Mouse (Mus musculus) CH12.LX (cell line): ENCODE measurements around the gene Mfap3l. TPM values are rescaled to one million over a fixed set of nuclear protein-coding genes. Genes with fewer than 3 reads are reported as not detected.

ENCODE experiments used
- DNase-seq: peaks from one replicate; pipeline ENCODE4 v3.0.0-alpha.2; 2013; ENCODE audit errors: extremely low read depth
- H3K27ac ChIP-seq: 2 replicates; pipeline ENCODE4 v1.5.1; 2012; ENCODE audit warnings: low read depth, mild to moderate bottlenecking, control low read depth, moderate library complexity; ENCODE audit not compliant: insufficient read depth
- H3K27me3 ChIP-seq: replicated peaks from 2 replicates; pipeline ENCODE3; 2012; ENCODE audit warnings: inconsistent platforms
- H3K36me3 ChIP-seq, 2 experiments: replicated peaks in 1 of 2; 2 replicates each; pipeline versions ENCODE3 to v1.6.1; 2012; ENCODE audit warnings: inconsistent platforms in 1 of 2, low read length in 1 of 2, mild to moderate bottlenecking in 1 of 2, mixed read lengths in 1 of 2, moderate library complexity in 1 of 2; ENCODE audit not compliant: control insufficient read depth in 1 of 2, insufficient read depth in 1 of 2
- H3K4me1 ChIP-seq, 2 experiments: 2 replicates each; pipeline ENCODE4 v1.6.1; 2012; ENCODE audit warnings: inconsistent platforms in 1 of 2, moderate library complexity in 1 of 2; ENCODE audit not compliant: insufficient read depth in 2 of 2, control insufficient read depth in 1 of 2
- H3K4me2 ChIP-seq: 2 replicates; pipeline ENCODE4 v1.6.1; 2012; ENCODE audit warnings: low read depth, mild to moderate bottlenecking, control low read depth; ENCODE audit not compliant: poor library complexity, insufficient read depth, severe bottlenecking
- H3K4me3 ChIP-seq, 3 experiments: fragments of 150-350 bp in 1 of 3; sonication (generic) in 1 of 3; replicated peaks in 1 of 3; 2 replicates each; pipeline versions ENCODE3 to v1.5.1; 2011 to 2012; ENCODE audit warnings: low read depth in 2 of 3, low read length in 2 of 3, mild to moderate bottlenecking in 2 of 3, moderate library complexity in 2 of 3, control low read depth in 1 of 3, improper control_type of control experiment in 1 of 3, inconsistent platforms in 1 of 3, mixed read lengths in 1 of 3; ENCODE audit not compliant: poor library complexity in 1 of 3
- H3K79me2 ChIP-seq: replicated peaks from 2 replicates; pipeline ENCODE4 v1.6.1; 2012; ENCODE audit warnings: mild to moderate bottlenecking, moderate library complexity; ENCODE audit not compliant: control insufficient read depth, poor library complexity, insufficient read depth, severe bottlenecking; ENCODE audit errors: extremely low read depth
- H3K9ac ChIP-seq: 2 replicates; pipeline ENCODE4 v1.6.1; 2012; ENCODE audit warnings: low read depth, mild to moderate bottlenecking, control low read depth, moderate library complexity; ENCODE audit not compliant: insufficient read depth
- H3K9me3 ChIP-seq: replicated peaks from 2 replicates; pipeline ENCODE3; 2012; ENCODE audit warnings: low read length, inconsistent platforms, mixed read lengths
- BHLHE40 ChIP-seq: IDR thresholded peaks from 2 replicates; pipeline ENCODE4 v1.6.1; 2011; ENCODE audit warnings: mild to moderate bottlenecking, low read depth, low read length, improper control_type of control experiment
- CTCF ChIP-seq, 2 experiments: IDR thresholded peaks in 1 of 2; conservative IDR thresholded peaks in 1 of 2; 2 replicates each; pipeline ENCODE4 v1.5.1; 2011 to 2012; ENCODE audit warnings: low read depth in 2 of 2, low read length in 2 of 2, improper control_type of control experiment in 1 of 2, inconsistent platforms in 1 of 2, mild to moderate bottlenecking in 1 of 2, moderate library complexity in 1 of 2
- ELF1 ChIP-seq: IDR thresholded peaks from 2 replicates; pipeline ENCODE4 v1.6.1; 2014; ENCODE audit warnings: low read depth, mild to moderate bottlenecking, inconsistent platforms, low read length, improper control_type of control experiment
- EP300 ChIP-seq: IDR thresholded peaks from 2 replicates; pipeline ENCODE4 v1.6.1; 2011; ENCODE audit warnings: low read length, improper control_type of control experiment
- ETS1 ChIP-seq: conservative IDR thresholded peaks from 2 replicates; pipeline ENCODE4 v1.6.1; 2012; ENCODE audit warnings: low read depth, mild to moderate bottlenecking, inconsistent platforms, low read length, improper control_type of control experiment, moderate library complexity
- HCFC1 ChIP-seq: IDR thresholded peaks from 2 replicates; pipeline ENCODE4 v1.6.1; 2012; ENCODE audit warnings: low read depth, mild to moderate bottlenecking, inconsistent platforms, low read length, improper control_type of control experiment
- IRF4 ChIP-seq: IDR thresholded peaks from 2 replicates; pipeline ENCODE4 v1.6.1; 2014; ENCODE audit warnings: low read depth, mild to moderate bottlenecking, inconsistent platforms, low read length, improper control_type of control experiment
- JUND ChIP-seq: conservative IDR thresholded peaks from 2 replicates; pipeline ENCODE4 v1.6.1; 2011; ENCODE audit warnings: low read depth, low read length, improper control_type of control experiment
- MAZ ChIP-seq: IDR thresholded peaks from 2 replicates; pipeline ENCODE4 v1.6.1; 2012; ENCODE audit warnings: low read depth, mild to moderate bottlenecking, inconsistent platforms, low read length, improper control_type of control experiment, moderate library complexity
- MYC ChIP-seq: IDR thresholded peaks from 2 replicates; pipeline ENCODE4 v1.6.1; 2011; ENCODE audit warnings: low read depth, mild to moderate bottlenecking, improper control_type of control experiment, low read length
- NELFE ChIP-seq: IDR thresholded peaks from 2 replicates; pipeline ENCODE4 v1.6.1; 2011; ENCODE audit warnings: low read depth, low read length, improper control_type of control experiment
- NRF1 ChIP-seq: IDR thresholded peaks from 2 replicates; pipeline ENCODE4 v1.6.1; 2014; ENCODE audit warnings: low read depth, mild to moderate bottlenecking, inconsistent platforms, low read length, improper control_type of control experiment, moderate library complexity
- RAD21 ChIP-seq: IDR thresholded peaks from 2 replicates; pipeline ENCODE4 v1.6.1; 2011; ENCODE audit warnings: low read depth, mild to moderate bottlenecking, low read length, improper control_type of control experiment, moderate library complexity
- RCOR1 ChIP-seq: conservative IDR thresholded peaks from 2 replicates; pipeline ENCODE4 v1.6.1; 2012; ENCODE audit warnings: low read depth, mild to moderate bottlenecking, inconsistent platforms, low read length, improper control_type of control experiment
- TBP ChIP-seq: conservative IDR thresholded peaks from 2 replicates; pipeline ENCODE4 v1.6.1; 2011; ENCODE audit warnings: low read depth, low read length, improper control_type of control experiment
- TCF12 ChIP-seq: IDR thresholded peaks from 2 replicates; pipeline ENCODE4 v1.6.1; 2014; ENCODE audit warnings: low read depth, mild to moderate bottlenecking, inconsistent platforms, low read length, improper control_type of control experiment
- USF1 ChIP-seq: IDR thresholded peaks from 2 replicates; pipeline ENCODE4 v1.6.1; 2014; ENCODE audit warnings: low read depth, mild to moderate bottlenecking, inconsistent platforms, low read length, improper control_type of control experiment
- USF2 ChIP-seq: conservative IDR thresholded peaks from 2 replicates; pipeline ENCODE4 v1.6.1; 2011; ENCODE audit warnings: low read depth, low read length, improper control_type of control experiment
- ZKSCAN1 ChIP-seq: IDR thresholded peaks from 2 replicates; pipeline ENCODE4 v1.6.1; 2012; ENCODE audit warnings: low read depth, inconsistent platforms, low read length, improper control_type of control experiment, borderline replicate concordance
- ZNF384 ChIP-seq: IDR thresholded peaks from 2 replicates; pipeline ENCODE4 v1.6.1; 2012; ENCODE audit warnings: low read depth, low read length, improper control_type of control experiment, inconsistent platforms
- dilution Hi-C: fragments of 300-500 bp; cut with MboI; formaldehyde crosslinking; loops from 2 replicates; pipeline ENCODE4 v1.14.3; 2020; ENCODE audit warnings: low sequenced_read_pairs; ENCODE audit not compliant: extremely low pct_unique_long_range_greater_than_20kb, extremely low pct_ligation_motif_present
- in situ Hi-C: fragments of 300-500 bp; cut with MboI; formaldehyde crosslinking; loops from 3 replicates; pipeline ENCODE4 v1.14.3; 2019; ENCODE audit warnings: low sequenced_read_pairs, low pct_ligation_motif_present, low pct_unique_long_range_greater_than_20kb, mixed read lengths
- polyA plus RNA-seq: library from polyadenylated mRNA; unstranded; fragments of >175 nt; gene quantifications from 2 replicates; pipeline ENCODE4 v1.2.1, GENCODE M21; 2012; ENCODE audit warnings: low read depth; ENCODE audit not compliant: insufficient read length
- total RNA-seq, 2 experiments: library from RNA; depleted of rRNA; stranded (reverse); fragments of 300-350 nt in 1 of 2; fragments of >200 nt in 1 of 2; gene quantifications; 2 replicates each; pipeline ENCODE4 v1.2.3; 2012 to 2014

The Mfap3l gene
- total and polyA plus RNA-seq, 3 experiments, result 0.05 to 0.98 (median 0.24) TPM

DNA sequence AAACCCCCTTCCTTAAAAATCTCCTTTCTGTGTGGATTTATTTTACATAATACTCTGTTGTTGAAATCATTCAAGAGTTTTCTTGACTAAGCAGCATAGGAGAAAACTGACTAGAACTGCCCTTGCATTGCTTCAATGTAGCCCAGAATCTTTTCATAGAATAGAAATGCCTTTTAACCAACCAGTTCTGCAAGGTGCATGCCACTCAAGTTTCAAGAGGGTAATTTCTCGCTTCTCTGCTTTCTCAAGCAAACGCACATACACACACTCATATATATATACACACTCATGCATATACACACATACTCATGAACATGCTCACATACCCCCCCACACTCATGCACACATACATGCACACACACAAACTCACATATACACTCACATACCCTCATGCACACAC lies 28.6 kb downstream of the Mfap3l start:
- Histone ChIP-seq H3K9me3 (no peaks in the 10 kb centered on the region), H3K36me3 (no peaks in the 10 kb centered on the region), H3K79me2 (no peaks in the 10 kb centered on the region), H3K27me3 (no peaks in the 10 kb centered on the region), H3K4me1 (no peaks in the 10 kb centered on the region), H3K27ac (no peak overlapping the region), H3K9ac (no peak overlapping the region), H3K4me2 (no peak overlapping the region), H3K4me3 (no peak overlapping the region)
- in situ Hi-C loops (no loop called here), dilution Hi-C loops (no loop called here)
- DNase-seq, result no peak
- TF ChIP-seq CTCF (conservative IDR thresholded peaks at IDR 0.05 in 1 of 2, IDR thresholded peaks at IDR 0.05 in 1 of 2; ENCODE audit: low read depth in 2 of 2, low read length in 2 of 2), result no peak
- TF ChIP-seq RCOR1, result no peak

DNA sequence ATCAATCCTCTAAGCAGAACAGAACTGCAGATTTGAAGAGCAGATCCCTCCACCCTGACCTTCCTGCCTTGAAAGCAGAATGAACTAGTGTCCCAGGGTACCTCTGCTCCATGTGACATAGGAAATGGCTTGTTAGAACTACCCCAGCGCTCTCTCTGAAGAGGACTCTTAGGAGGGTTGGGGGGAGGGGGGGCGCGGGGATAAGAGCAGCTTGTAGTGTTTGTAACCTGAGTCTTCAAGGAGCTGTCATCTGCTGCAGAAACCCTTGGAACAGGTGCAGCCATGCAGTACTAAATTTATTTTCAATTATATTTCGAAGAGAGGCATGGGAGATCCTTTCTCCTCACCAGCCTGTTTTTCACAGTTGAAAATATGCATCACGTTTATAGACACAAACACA lies 30.9 kb downstream of the Mfap3l start:
- H3K4me2 ChIP-seq, result no peak overlapping the region
- DNase-seq, result no peak
- H3K36me3 ChIP-seq, result no peaks in the 10 kb centered on the region
- TF ChIP-seq ZNF384, result no peak
- no peak for TF ChIP-seq RAD21
- TF ChIP-seq USF2, result no peak
- no peak for TF ChIP-seq BHLHE40
- no peak for TF ChIP-seq EP300
- TF ChIP-seq HCFC1, result no peak
- TF ChIP-seq TBP, result no peak
- no peak for TF ChIP-seq TCF12
- no peak for TF ChIP-seq ELF1
- TF ChIP-seq USF1, result no peak
- TF ChIP-seq ZKSCAN1, result no peak
- no peak for TF ChIP-seq MAZ
- no peak for TF ChIP-seq CTCF (conservative IDR thresholded peaks at IDR 0.05 in 1 of 2, IDR thresholded peaks at IDR 0.05 in 1 of 2; ENCODE audit: low read depth in 2 of 2, low read length in 2 of 2)
- TF ChIP-seq MYC, result no peak
- no peak for TF ChIP-seq JUND
- no peak for TF ChIP-seq IRF4
- TF ChIP-seq ETS1, result no peak
- no peak for TF ChIP-seq NRF1
- no peak for TF ChIP-seq NELFE
- H3K79me2 ChIP-seq, result no peaks in the 10 kb centered on the region
- H3K27ac ChIP-seq, result no peak overlapping the region
- dilution Hi-C loops (no loop called here), in situ Hi-C loops (no loop called here)
- no peaks in the 10 kb centered on the region for H3K9me3 ChIP-seq
- H3K9ac ChIP-seq, result no peak overlapping the region
- H3K4me3 ChIP-seq, result no peak overlapping the region
- H3K4me1 ChIP-seq, result no peaks in the 10 kb centered on the region
- no peaks in the 10 kb centered on the region for H3K27me3 ChIP-seq
